8 mouse cellular contexts compared by ENCODE assay signal in genomic region chr2:152669256-152669638, GRCm38 (mm10). TPM values are rescaled to one million over a fixed set of nuclear protein-coding genes. Genes with fewer than 3 reads are reported as not detected.
DNase-seq lines count a peak whose midpoint lies in the region; ATAC-seq and TF ChIP-seq lines count a peak whose summit lies in the region.

Gene H13 (plus strand): TSS chr2:152669461.

- intact Hi-C loops in heart, postnatal 36 days (cut with DNase I): no loop called here

- TF ChIP-seq POLR2A in olfactory bulb, adult 2 months (IDR thresholded peaks at IDR 0.05; ENCODE audit: insufficient read depth, low read depth, low read length): peak; percentile 75
- peak; percentile 88; the same call in 1 of the 2 replicates for TF ChIP-seq POLR2A in thymus, adult 2 months (IDR thresholded peaks at IDR 0.05; ENCODE audit: control insufficient read depth, extremely low read depth, insufficient read depth, low read length, poor library complexity)

- no peaks in the 10 kb centered on the region for H3K9me3 ChIP-seq in forebrain, embryonic 16.5 days (ENCODE audit: control insufficient read depth, low read length)
- H3K9me3 ChIP-seq in lung, embryonic 14.5 days (ENCODE audit: low read depth, low read length): no peaks in the 10 kb centered on the region

- WGBS in forebrain, embryonic 16.5 days: 0% methylated on average over 35 of the region's 35 CpGs
- 1% methylated on average over 35 of the region's 35 CpGs for WGBS in lung, embryonic 14.5 days
- under 1% methylated on average over 35 of the region's 35 CpGs for WGBS in olfactory bulb, adult 2 months
- under 1% methylated on average over 35 of the region's 35 CpGs for WGBS in thymus, adult 2 months

- peaks cover 3% of the 10 kb centered on the region; the same call in 1 of the 2 replicates for H3K36me3 ChIP-seq in forebrain, embryonic 16.5 days (ENCODE audit: control insufficient read depth, insufficient read depth)
- peaks cover 27% of the 10 kb centered on the region for H3K36me3 ChIP-seq in lung, embryonic 14.5 days (ENCODE audit: insufficient read depth)
- H3K36me3 ChIP-seq in thymus, adult 2 months (ENCODE audit: control insufficient read depth, insufficient read depth, low read length): no peaks in the 10 kb centered on the region; the same call in 1 of the 2 replicates

- H3K4me3 ChIP-seq in forebrain, embryonic 16.5 days (replicated peaks; ENCODE audit: low read length): peak within 1 kb of the TSS; percentile 99
- peak within 1 kb of the TSS; percentile 95 for H3K4me3 ChIP-seq in layer of hippocampus, adult 2 months
- peak within 1 kb of the TSS; percentile 99 for H3K4me3 ChIP-seq in lung, embryonic 14.5 days (ENCODE audit: low read depth, low read length)
- H3K4me3 ChIP-seq in olfactory bulb, adult 2 months (ENCODE audit: insufficient read depth, low read depth, low read length): peak within 1 kb of the TSS; percentile 82
- H3K4me3 ChIP-seq in thymus, adult 2 months (ENCODE audit: control insufficient read depth, insufficient read depth, low read length): peak within 1 kb of the TSS; percentile 81

- peak; percentile 97 for TF ChIP-seq CTCF in layer of hippocampus, adult 2 months (conservative IDR thresholded peaks at IDR 0.05)
- TF ChIP-seq CTCF in lung, embryonic 14.5 days (IDR thresholded peaks at IDR 0.05; ENCODE audit: low read depth): peak; percentile 99
- peak; percentile 80 for TF ChIP-seq CTCF in olfactory bulb, adult 2 months (IDR thresholded peaks at IDR 0.05; ENCODE audit: insufficient read depth, low read depth, low read length)
- TF ChIP-seq CTCF in thymus, adult 2 months (IDR thresholded peaks at IDR 0.05; ENCODE audit: borderline replicate concordance, control insufficient read depth, extremely low read depth, insufficient read depth, low read length, poor library complexity): peak; percentile 96

- peak; percentile 96 for DNase-seq in ES-CJ7 (ENCODE audit: low read depth, low spot score)
- DNase-seq in cerebellum, adult 11 months: peak; percentile 90
- peak; percentile 91 to 94 for DNase-seq in heart, postnatal 36 days
- peak; percentile 92 to 94 for DNase-seq in layer of hippocampus, adult 2 months (ENCODE audit: low spot score in 2 of 2)
- peak; percentile 97 for DNase-seq in lung, embryonic 14.5 days
- peak; percentile 93 for DNase-seq in thymus, adult 2 months

- H3K27me3 ChIP-seq in forebrain, embryonic 16.5 days (replicated peaks; ENCODE audit: control insufficient read depth, insufficient read depth, low read length): no peaks in the 10 kb centered on the region
- H3K27me3 ChIP-seq in lung, embryonic 14.5 days (ENCODE audit: insufficient read depth, low read length): no peaks in the 10 kb centered on the region
- no peaks in the 10 kb centered on the region for H3K27me3 ChIP-seq in thymus, adult 2 months (ENCODE audit: control insufficient read depth, insufficient read depth, low read length)

- peak within 1 kb of the TSS; percentile 82 for H3K27ac ChIP-seq in forebrain, embryonic 16.5 days (ENCODE audit: low read length)
- H3K27ac ChIP-seq in layer of hippocampus, adult 2 months: peak within 1 kb of the TSS; percentile 96
- peak within 1 kb of the TSS; percentile 94 for H3K27ac ChIP-seq in lung, embryonic 14.5 days (ENCODE audit: low read depth)
- H3K27ac ChIP-seq in olfactory bulb, adult 2 months (ENCODE audit: insufficient read depth, low read depth, low read length): peak within 1 kb of the TSS; percentile 68
- H3K27ac ChIP-seq in thymus, adult 2 months (ENCODE audit: control insufficient read depth, insufficient read depth, low read length): peak within 1 kb of the TSS; percentile 96

- peak within 1 kb of the TSS; percentile 97 for H3K9ac ChIP-seq in forebrain, embryonic 16.5 days (replicated peaks; ENCODE audit: low read depth, low read length)
- peak within 1 kb of the TSS; percentile 98 for H3K9ac ChIP-seq in lung, embryonic 14.5 days

- peak within 1 kb of the TSS; percentile 94 for H3K4me2 ChIP-seq in forebrain, embryonic 16.5 days (ENCODE audit: low read length)
- peak within 1 kb of the TSS; percentile 68 for H3K4me2 ChIP-seq in lung, embryonic 14.5 days

- H3K4me1 ChIP-seq in forebrain, embryonic 16.5 days (replicated peaks; ENCODE audit: control insufficient read depth, insufficient read depth, low read length): peaks cover 36% of the 10 kb centered on the region
- peaks cover 9% of the 10 kb centered on the region; the same call in 1 of the 2 replicates for H3K4me1 ChIP-seq in lung, embryonic 14.5 days (ENCODE audit: insufficient read depth)
- peaks cover 28% of the 10 kb centered on the region for H3K4me1 ChIP-seq in olfactory bulb, adult 2 months (ENCODE audit: control insufficient read depth, insufficient read depth, low read length)
- peaks cover 19% of the 10 kb centered on the region for H3K4me1 ChIP-seq in thymus, adult 2 months (replicated peaks; ENCODE audit: control insufficient read depth, insufficient read depth, low read length)

- ATAC-seq in forebrain, embryonic 16.5 days: peak; percentile 84
- peak; percentile 85 for ATAC-seq in lung, embryonic 14.5 days (ENCODE audit: insufficient read depth)

RNA-seq across cellular contexts. Expression of gene H13, which starts in this region (rescaled TPM):
- polyA plus RNA-seq in forebrain, embryonic 16.5 days (2015; fragmentation: Nextera tagmentation; extraction: Ambion mirVana): 173 and 174 TPM in 2 replicates
- total RNA-seq in heart, postnatal 36 days (2021): 10 to 100 TPM; 33.1 to 41.2 TPM
- 10 to 100 TPM; 71.5 to 73.3 TPM for total RNA-seq in layer of hippocampus, adult 2 months (2021)
- 97.6 and 98.1 TPM in 2 replicates for polyA plus RNA-seq in lung, embryonic 14.5 days (2014; fragmentation: Nextera tagmentation; extraction: Ambion mirVana)
- polyA plus RNA-seq in olfactory bulb, adult 2 months (2012; ENCODE audit: insufficient read depth, insufficient read length, low replicate concordance, missing spikeins): not detected in 2 replicates
- 270 and 324 TPM in 2 replicates for polyA plus RNA-seq in thymus, adult 2 months (2012; rRNA removed)

Comparison
In these comparisons a context has a peak if more than half of its experiments do, and no peak if none do; other contexts are left out.
1. Peak in every context shown above with its lines: DNase-seq, ATAC-seq, H3K4me3 ChIP-seq and H3K27ac ChIP-seq.